Mouse (Mus musculus): ENCODE measurements around the gene Scand1. TPM values are rescaled to one million over a fixed set of nuclear protein-coding genes. Genes with fewer than 3 reads are reported as not detected.

Scand1 gene
- polyA plus RNA-seq, 1 experiment from 2014 or later = 57.4 TPM

DNA sequence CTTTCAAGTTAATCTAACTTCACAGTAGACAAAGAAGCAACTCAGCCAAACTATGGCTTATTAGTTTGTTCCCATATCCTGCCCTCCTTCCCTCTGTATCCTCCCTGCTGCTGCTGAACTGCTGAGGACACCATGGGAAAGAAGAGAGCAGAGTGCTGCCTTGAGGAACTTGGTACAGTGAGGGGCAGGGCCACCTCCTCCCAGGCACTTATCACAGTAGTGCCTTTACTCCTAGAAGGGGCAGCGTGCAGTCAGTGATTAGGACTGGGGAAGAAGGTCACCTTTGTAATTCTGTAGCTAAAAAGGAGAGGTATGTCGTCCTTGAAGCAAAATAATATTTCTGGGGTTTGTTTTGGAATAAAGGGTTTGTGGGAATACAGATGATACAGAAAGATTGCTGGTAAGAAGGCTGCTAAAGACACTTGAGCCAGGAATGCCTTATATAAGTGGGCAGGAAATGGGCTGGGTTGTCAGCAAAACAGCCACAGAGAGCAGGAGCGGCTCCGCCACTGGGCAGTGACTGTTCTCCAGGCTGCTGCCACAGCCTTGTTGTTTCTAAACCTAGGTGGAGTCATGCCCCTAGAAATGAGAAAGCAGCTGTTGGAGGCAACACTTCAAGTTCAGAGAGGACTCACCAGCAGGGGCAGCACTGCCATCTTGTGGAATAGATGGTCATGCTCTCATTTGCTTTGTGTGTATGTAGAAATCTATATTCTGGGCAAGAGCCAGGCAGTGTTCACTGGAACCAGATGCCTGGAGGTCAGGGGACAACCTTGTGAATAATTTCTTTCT, 34.1 kb downstream of the Scand1 start:
- no peaks in the 10 kb centered on the region for H3K9me3 ChIP-seq (replicated peaks)
- ATAC-seq = peak; percentile 69
- WGBS (ENCODE audit: insufficient replicate concordance) = 29% methylated on average over 4 of the region's 4 CpGs
- no peak overlapping the region for H3K9ac ChIP-seq
- H3K4me2 ChIP-seq = no peak overlapping the region
- H3K4me1 ChIP-seq = peaks cover 11% of the 10 kb centered on the region
- no peaks in the 10 kb centered on the region for H3K27me3 ChIP-seq (replicated peaks)
- H3K36me3 ChIP-seq = peaks cover 48% of the 10 kb centered on the region
- H3K4me3 ChIP-seq = no peak overlapping the region
- H3K27ac ChIP-seq = peak overlapping the region; percentile 38; the same call in 1 of the 2 replicates

DNA sequence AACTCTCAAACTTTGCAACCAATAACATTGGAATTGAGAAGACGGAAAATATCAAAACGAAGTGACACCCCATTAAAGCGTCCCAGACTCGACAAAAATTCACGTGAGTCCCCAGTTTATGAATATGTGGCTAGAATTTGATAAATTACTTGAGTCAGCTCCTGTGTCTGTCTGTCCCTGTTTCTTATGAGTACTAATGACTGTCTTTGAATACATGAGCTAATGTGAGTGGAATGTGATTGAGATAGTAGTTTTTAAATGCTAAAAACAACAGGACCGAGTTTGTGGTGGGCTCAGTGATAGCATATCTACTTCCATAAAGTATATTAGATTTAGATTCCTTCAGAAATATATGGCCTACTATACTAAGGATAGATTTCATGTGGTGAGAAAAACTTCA, 40.0 kb downstream of the Scand1 start:
- no peak overlapping the region for H3K4me2 ChIP-seq
- H3K9ac ChIP-seq = no peak overlapping the region
- H3K4me1 ChIP-seq = no peaks in the 10 kb centered on the region
- no peak for ATAC-seq
- peaks cover 50% of the 10 kb centered on the region for H3K36me3 ChIP-seq
- H3K4me3 ChIP-seq = no peak overlapping the region
- 75% methylated on average over 6 of the region's 6 CpGs for WGBS (ENCODE audit: insufficient replicate concordance)
- H3K27ac ChIP-seq = no peak overlapping the region
- H3K9me3 ChIP-seq (replicated peaks) = no peaks in the 10 kb centered on the region
- H3K27me3 ChIP-seq (replicated peaks) = no peaks in the 10 kb centered on the region

DNA sequence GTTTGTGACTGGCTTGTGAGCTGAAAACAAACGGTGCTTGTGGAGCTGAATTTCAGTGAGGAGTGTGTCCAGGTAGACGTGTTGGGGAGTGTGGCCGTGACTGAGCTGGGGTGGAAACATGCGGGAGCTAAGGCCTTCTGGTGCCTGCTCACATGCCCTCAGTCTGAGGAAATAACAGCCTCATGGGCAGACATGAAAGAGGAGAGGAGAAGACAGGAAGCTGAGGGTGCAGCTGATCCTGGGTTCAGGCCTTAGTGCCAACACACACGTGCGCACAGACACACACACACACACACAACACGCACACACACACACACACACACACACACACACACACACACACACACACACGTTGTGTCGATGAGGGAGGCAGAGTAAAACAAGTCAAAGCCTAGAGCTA, 44.9 kb downstream of the Scand1 start:
- Histone ChIP-seq H3K36me3 (peaks cover 28% of the 10 kb centered on the region), H3K4me1 (no peaks in the 10 kb centered on the region), H3K9me3 (replicated peaks) (no peaks in the 10 kb centered on the region), H3K27ac (no peak overlapping the region), H3K27me3 (replicated peaks) (no peaks in the 10 kb centered on the region), H3K4me3 (no peak overlapping the region), H3K4me2 (no peak overlapping the region), H3K9ac (no peak overlapping the region)
- ATAC-seq = no peak
- WGBS (ENCODE audit: insufficient replicate concordance) = 94% methylated on average over 9 of the region's 9 CpGs

DNA sequence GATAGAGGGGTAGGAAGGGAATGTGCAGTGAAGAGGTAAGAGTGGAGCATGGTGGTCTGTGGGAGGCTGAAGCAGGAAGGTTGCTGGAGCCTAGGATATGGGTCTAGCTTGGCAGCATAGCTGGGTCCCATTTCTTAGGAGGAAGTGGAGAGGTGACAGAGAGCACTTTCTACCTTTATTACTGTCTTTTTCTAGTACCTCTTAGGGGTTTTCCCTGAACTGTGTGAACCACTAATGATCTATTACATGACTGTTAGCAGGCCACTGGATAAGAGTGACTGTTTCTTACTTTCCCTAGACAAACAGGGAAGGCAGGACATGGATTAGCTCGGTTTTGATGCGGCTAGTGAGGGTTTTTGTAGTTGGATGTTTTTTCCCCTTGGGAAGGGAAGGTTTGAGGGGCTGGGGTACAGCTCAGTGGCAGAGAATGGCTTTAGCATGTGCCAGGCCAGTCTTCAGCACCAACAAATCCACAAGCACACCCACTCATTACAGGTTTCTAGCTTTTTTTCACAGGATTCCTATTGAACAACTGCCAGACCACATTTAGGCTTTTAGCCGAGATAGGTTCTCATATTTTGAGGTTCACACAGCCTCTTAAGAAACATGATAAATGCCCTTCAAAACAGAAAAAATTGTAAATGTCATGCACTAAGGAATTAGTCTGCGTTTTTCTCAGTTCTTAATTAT, 49.2 kb downstream of the Scand1 start:
- H3K4me3 ChIP-seq = no peak overlapping the region
- H3K27ac ChIP-seq = no peak overlapping the region
- H3K4me2 ChIP-seq = no peak overlapping the region
- WGBS (ENCODE audit: insufficient replicate concordance) = 73% methylated on average over 4 of the region's 4 CpGs
- no peak for ATAC-seq
- no peak overlapping the region for H3K9ac ChIP-seq
- no peaks in the 10 kb centered on the region for H3K9me3 ChIP-seq (replicated peaks)
- H3K36me3 ChIP-seq = peaks cover 34% of the 10 kb centered on the region
- H3K4me1 ChIP-seq = peaks cover 3% of the 10 kb centered on the region; the same call in 1 of the 2 replicates
- no peaks in the 10 kb centered on the region for H3K27me3 ChIP-seq (replicated peaks)

Small RNA genes lying within 50 kb of the gene (microRNA-seq; reads per million reads assigned to microRNA genes)
- not detected for gene Gm22759

Other genes with a start within 250 kb of the Scand1 start
- 2.2 and 2.6 TPM in 2 replicates for gene Spag4, start 247.5 kb downstream of the Scand1 start, polyA plus RNA-seq (2016; fragmentation: Nextera tagmentation; extraction: Ambion mirVana)
- 36.2 and 37.6 TPM in 2 replicates for gene Cpne1, start 200.7 kb downstream of the Scand1 start, polyA plus RNA-seq (2016; fragmentation: Nextera tagmentation; extraction: Ambion mirVana)
- gene Rbm12, start 200.7 kb downstream of the Scand1 start, polyA plus RNA-seq (2016; fragmentation: Nextera tagmentation; extraction: Ambion mirVana) = 15.5 and 17.2 TPM in 2 replicates
- gene Gm28036, start 185.6 kb downstream of the Scand1 start, polyA plus RNA-seq (2016; fragmentation: Nextera tagmentation; extraction: Ambion mirVana) = 11.1 and 11.6 TPM in 2 replicates
- 302 and 311 TPM in 2 replicates for gene Romo1, start 168.7 kb downstream of the Scand1 start, polyA plus RNA-seq (2016; fragmentation: Nextera tagmentation; extraction: Ambion mirVana)
- 70.7 and 72.0 TPM in 2 replicates for gene Nfs1, start 168.5 kb downstream of the Scand1 start, polyA plus RNA-seq (2016; fragmentation: Nextera tagmentation; extraction: Ambion mirVana)
- gene Rbm39, start 132.5 kb downstream of the Scand1 start, polyA plus RNA-seq (2016; fragmentation: Nextera tagmentation; extraction: Ambion mirVana) = 328 and 329 TPM in 2 replicates
- gene Phf20, start 116.2 kb downstream of the Scand1 start, polyA plus RNA-seq (2016; fragmentation: Nextera tagmentation; extraction: Ambion mirVana) = 22.1 and 26.2 TPM in 2 replicates
- gene Cnbd2, start 405 bp downstream of the Scand1 start, polyA plus RNA-seq (2016; fragmentation: Nextera tagmentation; extraction: Ambion mirVana) = 2.0 TPM in 2 replicates
- 0.75 and 1.0 TPM in 2 replicates for gene Epb41l1, start 108.2 kb upstream of the Scand1 start, polyA plus RNA-seq (2016; fragmentation: Nextera tagmentation; extraction: Ambion mirVana)
- 20.9 and 22.6 TPM in 2 replicates for gene Aar2, start 234.9 kb upstream of the Scand1 start, polyA plus RNA-seq (2016; fragmentation: Nextera tagmentation; extraction: Ambion mirVana)